Mouse (Mus musculus) small intestine, adult 2 months (tissue): ENCODE measurements at regions not wholly inside any gene's neighbourhood (a gene's known extent, or its start where the extent isn't known, plus 50 kb on each side); places are given as distances from the start of the nearest gene placed in this dataset.

ENCODE experiments used
- H3K27ac ChIP-seq: fragments of 200-500 bp; 2 replicates; pipeline ENCODE4 v1.5.1; 2012; ENCODE audit warnings: low read depth, low read length, control low read depth, inconsistent platforms; ENCODE audit not compliant: insufficient read depth
- H3K27me3 ChIP-seq: fragments of 200-500 bp; 2 replicates; pipeline ENCODE4 v1.6.1; 2012; ENCODE audit warnings: mild to moderate bottlenecking, moderate library complexity, low read length, inconsistent platforms; ENCODE audit not compliant: control insufficient read depth, insufficient read depth
- H3K36me3 ChIP-seq: fragments of 200-500 bp; 2 replicates; pipeline ENCODE4 v1.6.1; 2012; ENCODE audit warnings: mild to moderate bottlenecking, low read length, control low read depth, inconsistent platforms; ENCODE audit not compliant: control insufficient read depth, insufficient read depth
- H3K4me1 ChIP-seq: fragments of 200-500 bp; 2 replicates; pipeline ENCODE4 v1.6.1; 2012; ENCODE audit warnings: low read length, inconsistent platforms, mixed read lengths; ENCODE audit not compliant: control insufficient read depth, insufficient read depth, insufficient read length
- H3K4me3 ChIP-seq: fragments of 200-500 bp; 2 replicates; pipeline ENCODE4 v1.5.1; 2012; ENCODE audit warnings: low read depth, mild to moderate bottlenecking, control low read depth, inconsistent platforms, low read length, moderate library complexity
- CTCF ChIP-seq: fragments of 200-500 bp; IDR thresholded peaks from 2 replicates; pipeline ENCODE4 v1.5.1; 2012; ENCODE audit warnings: low read depth, mild to moderate bottlenecking, control low read depth, inconsistent platforms, low read length, moderate library complexity, mixed read lengths; ENCODE audit not compliant: insufficient replicate concordance, insufficient read length; ENCODE audit errors: extremely low read depth
- POLR2A ChIP-seq: fragments of 200-500 bp; IDR thresholded peaks from 2 replicates; pipeline ENCODE4 v1.6.1; 2012; ENCODE audit warnings: low read depth, mild to moderate bottlenecking, control low read depth, inconsistent platforms, low read length, moderate library complexity
- WGBS: fragments of 180-500 bp; shearing (Covaris S2); methylation state at CpG from one replicate; pipeline ENCODE4 v1.1.7; 2018; 5-methylcytosine and 5-hydroxymethylcytosine counted together

DNA sequence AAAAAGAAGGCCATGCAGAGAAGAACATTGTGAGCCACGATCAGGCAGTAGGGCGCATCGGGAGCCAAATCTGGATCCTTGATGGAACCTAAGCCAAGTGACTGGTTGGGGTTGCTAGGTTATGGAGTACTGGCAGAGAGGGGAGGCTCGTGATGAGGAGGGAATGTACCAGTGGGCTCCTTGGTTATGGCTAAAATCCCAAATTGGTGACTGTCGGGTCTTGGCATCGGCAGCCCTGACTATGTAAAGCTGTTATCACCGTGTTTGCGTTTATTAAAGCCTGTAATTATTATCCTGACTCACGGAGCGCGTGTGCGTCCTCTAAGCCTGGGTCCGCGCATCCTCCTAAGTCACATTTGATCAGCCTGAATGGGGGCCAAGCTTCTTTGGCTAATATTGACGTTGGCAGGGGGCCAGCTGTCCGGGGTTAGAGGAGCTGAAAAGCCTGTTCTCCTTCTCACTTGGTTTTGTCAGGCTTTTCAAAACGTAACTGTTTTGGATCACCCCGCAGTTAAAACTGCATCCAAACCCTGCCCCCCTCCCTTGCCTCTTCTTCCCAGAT lies 388.9 kb upstream of the Dynlrb2 start:
- no peak overlapping the region for H3K4me3 ChIP-seq
- H3K4me1 ChIP-seq: peaks cover 23% of the 10 kb centered on the region; the same call in 1 of the 2 replicates
- H3K36me3 ChIP-seq: no peaks in the 10 kb centered on the region
- TF ChIP-seq CTCF: no peak
- TF ChIP-seq POLR2A: no peak
- 10% methylated on average over 18 of the region's 18 CpGs for WGBS
- H3K27ac ChIP-seq: no peak overlapping the region
- H3K27me3 ChIP-seq: peaks cover 16% of the 10 kb centered on the region; the same call in 1 of the 2 replicates

DNA sequence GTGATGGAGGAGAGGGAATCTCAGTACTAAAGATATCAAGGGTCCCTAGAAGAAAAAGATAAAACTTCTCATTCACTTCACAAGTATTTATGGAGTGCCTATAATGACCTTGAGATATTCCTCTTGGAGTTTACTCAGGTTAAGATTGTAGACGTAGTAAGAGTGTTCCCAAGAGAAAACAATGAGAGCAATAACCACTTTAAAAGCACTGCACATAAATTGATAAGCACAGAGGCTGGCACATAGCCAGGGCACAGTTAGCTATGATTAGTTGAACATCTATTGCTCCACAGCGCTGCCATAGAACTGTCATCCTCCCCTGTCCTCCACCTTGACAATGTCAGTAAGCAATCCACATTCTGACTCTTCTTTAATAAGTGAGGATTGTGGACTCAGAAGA lies 389.8 kb upstream of the Dynlrb2 start:
- H3K27me3 ChIP-seq: peaks cover 12% of the 10 kb centered on the region; the same call in 1 of the 2 replicates
- peaks cover 25% of the 10 kb centered on the region; the same call in 1 of the 2 replicates for H3K4me1 ChIP-seq
- TF ChIP-seq CTCF (no peak), POLR2A (no peak)
- no peaks in the 10 kb centered on the region for H3K36me3 ChIP-seq
- H3K4me3 ChIP-seq: no peak overlapping the region
- WGBS: 21% methylated on average over 2 of the region's 2 CpGs
- no peak overlapping the region for H3K27ac ChIP-seq

DNA sequence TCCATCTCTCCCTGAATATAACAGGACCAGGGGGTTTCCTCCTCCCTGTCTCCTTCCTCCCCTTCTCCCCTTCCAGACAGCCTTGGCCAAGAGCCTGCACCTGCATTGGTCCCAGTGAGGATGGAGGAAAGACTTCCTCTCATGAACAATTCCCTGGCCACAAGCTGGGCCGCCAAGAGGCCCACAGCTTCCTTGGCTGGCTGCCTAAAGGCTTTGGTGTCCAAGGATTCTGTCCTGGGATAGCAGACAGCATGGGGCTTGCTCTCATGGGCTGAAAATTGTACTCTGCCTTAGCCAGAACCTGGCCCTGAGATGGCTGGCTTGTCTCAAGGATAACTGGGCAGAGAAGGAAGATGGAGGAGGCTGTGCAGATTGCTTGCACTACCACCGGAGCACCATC lies 390.3 kb upstream of the Dynlrb2 start:
- H3K27ac ChIP-seq: no peak overlapping the region

DNA sequence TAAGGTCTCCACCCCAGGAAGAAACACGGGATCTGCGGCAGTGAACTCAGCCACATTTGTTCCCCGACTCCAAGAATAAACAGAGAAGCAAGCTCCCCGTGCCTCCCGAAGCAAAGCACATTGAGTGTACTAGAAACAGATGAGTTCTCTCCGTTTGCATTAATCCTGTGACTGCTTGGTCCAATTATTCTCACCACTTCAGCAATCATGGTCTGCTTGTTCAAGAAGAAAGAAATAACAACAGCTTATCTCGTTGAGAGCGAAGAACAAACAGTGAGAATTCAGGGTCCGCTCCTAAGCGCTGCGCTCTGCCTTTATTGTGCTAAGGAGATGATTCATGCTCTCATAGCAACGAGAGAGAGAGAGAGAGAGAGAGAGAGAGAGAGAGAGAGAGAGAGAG lies 393.6 kb upstream of the Dynlrb2 start:
- Histone ChIP-seq H3K36me3 (no peaks in the 10 kb centered on the region), H3K27ac (no peak overlapping the region), H3K4me1 (peaks cover 25% of the 10 kb centered on the region; the same call in 1 of the 2 replicates), H3K4me3 (no peak overlapping the region), H3K27me3 (0 out of 2 replicates have a peak, but pooled peaks cover 6% of the 10 kb centered on the region)
- TF ChIP-seq CTCF (no peak), POLR2A (no peak)
- 23% methylated on average over 12 of the region's 12 CpGs for WGBS

More for the DNA sequence above, 390.3 kb upstream of the Dynlrb2 start:
- no peaks in the 10 kb centered on the region for H3K36me3 ChIP-seq
- TF ChIP-seq POLR2A (no peak), CTCF (no peak)
- peaks cover 25% of the 10 kb centered on the region; the same call in 1 of the 2 replicates for H3K4me1 ChIP-seq
- peaks cover 12% of the 10 kb centered on the region; the same call in 1 of the 2 replicates for H3K27me3 ChIP-seq
- 28% methylated on average over 2 of the region's 2 CpGs for WGBS
- H3K4me3 ChIP-seq: no peak overlapping the region

DNA sequence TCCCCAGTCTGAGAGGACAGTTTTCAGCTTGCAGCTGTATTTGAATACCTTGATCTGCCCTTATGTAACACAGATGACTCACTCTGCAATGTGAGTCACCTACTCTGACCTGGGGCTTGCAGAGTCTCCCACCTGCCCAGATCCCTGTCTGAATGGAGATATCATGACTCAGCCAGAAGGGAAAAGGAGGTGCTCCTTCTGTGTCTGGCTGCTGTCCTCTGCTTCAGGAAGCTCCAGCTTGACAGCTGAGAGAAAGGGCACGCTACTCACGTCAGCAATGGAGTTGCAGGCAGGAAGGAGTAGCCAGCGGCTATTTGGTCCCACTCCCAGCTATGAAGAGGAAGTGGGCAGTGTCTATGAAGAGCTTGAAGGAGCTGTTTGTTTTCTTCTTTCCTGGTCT lies 389.1 kb upstream of the Maf start:
- TF ChIP-seq POLR2A (no peak), CTCF (no peak)
- Histone ChIP-seq H3K27me3 (no peaks in the 10 kb centered on the region), H3K27ac (peak overlapping the region; percentile 9; the same call in 1 of the 2 replicates), H3K4me1 (no peaks in the 10 kb centered on the region; the same call in 1 of the 2 replicates), H3K36me3 (no peaks in the 10 kb centered on the region), H3K4me3 (no peak overlapping the region)
- 63% methylated on average over 3 of the region's 3 CpGs for WGBS

DNA sequence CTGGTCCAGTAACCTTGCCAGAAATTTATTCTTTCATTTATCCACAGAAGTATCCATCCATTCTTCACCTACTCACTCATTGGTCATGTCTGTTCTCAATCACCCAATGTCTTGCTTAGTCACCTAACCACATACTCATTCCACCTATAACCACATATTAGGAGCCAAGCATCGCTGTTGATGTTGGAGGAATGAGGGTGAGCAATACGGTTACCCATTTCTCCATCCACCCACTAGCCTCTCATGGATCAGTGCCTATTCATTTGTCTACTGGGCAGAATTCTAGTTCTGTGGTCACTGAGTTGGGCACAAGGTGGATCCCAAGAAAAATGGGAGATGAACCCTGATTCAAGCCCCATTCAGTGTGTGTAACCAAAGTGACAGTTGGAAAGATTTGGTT lies 375.6 kb upstream of the Maf start:
- H3K4me3 ChIP-seq: no peak overlapping the region
- TF ChIP-seq CTCF (no peak), POLR2A (no peak)
- no peaks in the 10 kb centered on the region; the same call in 1 of the 2 replicates for H3K27me3 ChIP-seq
- no peak overlapping the region for H3K27ac ChIP-seq
- H3K4me1 ChIP-seq: no peaks in the 10 kb centered on the region
- no peaks in the 10 kb centered on the region for H3K36me3 ChIP-seq
- 95% methylated on average over 2 of the region's 2 CpGs for WGBS

DNA sequence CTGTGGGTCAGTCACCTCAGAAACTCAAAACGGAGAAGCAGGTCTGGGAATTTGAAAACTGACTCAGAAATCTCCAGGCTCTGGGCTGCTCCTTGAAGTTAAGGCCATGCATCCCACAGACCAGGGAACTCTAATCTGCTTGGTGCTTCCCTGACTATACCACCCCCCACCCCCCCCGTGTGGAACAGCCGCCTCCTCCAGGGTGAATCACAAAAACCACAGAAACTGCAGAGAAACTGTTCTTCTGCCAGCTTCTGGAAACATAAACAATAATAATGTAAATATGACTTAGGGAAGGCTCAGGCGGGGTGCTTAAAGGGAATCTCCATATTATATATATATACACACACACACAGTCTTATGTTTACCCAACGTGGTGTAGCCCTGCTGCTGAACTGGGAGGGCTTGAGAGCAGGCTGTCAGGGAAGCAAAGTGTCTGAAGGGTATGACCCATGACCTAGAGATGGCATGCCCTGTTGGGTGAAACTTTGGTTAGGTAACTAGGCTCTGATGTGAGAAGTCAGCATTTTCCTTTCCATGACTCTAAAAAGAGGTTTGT lies 371.3 kb upstream of the Maf start:
- Histone ChIP-seq H3K4me3 (no peak overlapping the region), H3K27ac (no peak overlapping the region)
- WGBS: 65% methylated on average over 5 of the region's 5 CpGs

More for the DNA sequence above, 371.3 kb upstream of the Maf start:
- Histone ChIP-seq H3K36me3 (no peaks in the 10 kb centered on the region), H3K4me1 (no peaks in the 10 kb centered on the region), H3K27me3 (no peaks in the 10 kb centered on the region; the same call in 1 of the 2 replicates)
- TF ChIP-seq POLR2A: no peak
- no peak for TF ChIP-seq CTCF
